Mouse (Mus musculus): ENCODE measurements at regions not wholly inside any gene's neighbourhood (a gene's known extent, or its start where the extent isn't known, plus 50 kb on each side); places are given as distances from the start of the nearest gene placed in this dataset.

GRCm38 (mm10) chr11:42067788-42068187 is 67.1 kb upstream of the Gabrg2 start:
- peak; percentile 38 for DNase-seq

GRCm38 (mm10) chr11:42051567-42051966 is 50.9 kb upstream of the Gabrg2 start:
- no peak for DNase-seq

Measured in cerebellum, adult 9-11 months (tissue).